Mouse (Mus musculus): ENCODE results near the gene Rps6kb2.

The Rps6kb2 gene

DNA sequence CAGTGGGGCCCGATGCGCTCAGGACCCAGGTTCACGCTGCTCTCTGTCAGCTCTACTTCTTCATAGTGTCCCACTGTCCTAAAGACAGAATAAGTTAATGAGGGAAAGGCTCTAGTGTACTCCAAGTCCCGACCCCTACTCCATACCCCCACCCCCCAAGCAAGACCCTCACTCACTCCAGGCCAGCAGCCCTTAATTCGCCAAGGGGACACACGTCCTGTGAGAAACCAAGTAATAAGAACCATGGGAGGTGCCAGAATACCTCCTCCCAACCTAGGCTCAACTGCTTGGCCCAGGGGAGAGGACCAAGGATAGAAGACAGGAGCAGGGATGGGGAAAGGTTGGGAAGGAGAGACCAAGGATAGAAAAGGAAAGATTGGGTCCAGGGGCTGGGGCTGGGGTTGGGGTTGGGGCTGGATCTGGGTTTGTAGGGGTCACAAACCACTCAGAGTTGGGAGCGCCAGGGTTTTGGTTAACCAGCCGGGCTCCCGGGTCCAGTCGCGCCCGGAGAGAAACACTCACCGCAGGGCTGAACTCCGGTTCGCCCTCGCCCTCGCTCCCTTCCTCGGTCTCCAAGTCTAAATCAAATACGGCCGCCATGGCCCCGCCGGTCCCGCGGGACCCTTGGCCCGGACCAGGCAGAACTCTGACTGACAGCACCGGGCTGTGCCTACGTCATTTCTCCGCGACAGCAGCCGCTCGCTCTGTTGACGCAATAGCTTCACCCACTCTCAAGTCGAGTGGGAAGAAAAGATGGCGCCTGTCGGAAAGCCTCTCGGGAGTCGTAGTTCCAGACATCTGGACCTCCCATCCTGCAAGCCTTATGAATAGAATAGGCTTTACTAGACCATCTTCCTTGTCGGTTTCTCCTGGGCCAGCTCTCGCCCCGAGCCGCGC lies at the start of gene Rps6kb2:
TSS of gene Rps6kb2 (minus strand) at position 709 of the 897 bp plus-strand sequence.
- peak; percentile 99 for DNase-seq

DNA sequence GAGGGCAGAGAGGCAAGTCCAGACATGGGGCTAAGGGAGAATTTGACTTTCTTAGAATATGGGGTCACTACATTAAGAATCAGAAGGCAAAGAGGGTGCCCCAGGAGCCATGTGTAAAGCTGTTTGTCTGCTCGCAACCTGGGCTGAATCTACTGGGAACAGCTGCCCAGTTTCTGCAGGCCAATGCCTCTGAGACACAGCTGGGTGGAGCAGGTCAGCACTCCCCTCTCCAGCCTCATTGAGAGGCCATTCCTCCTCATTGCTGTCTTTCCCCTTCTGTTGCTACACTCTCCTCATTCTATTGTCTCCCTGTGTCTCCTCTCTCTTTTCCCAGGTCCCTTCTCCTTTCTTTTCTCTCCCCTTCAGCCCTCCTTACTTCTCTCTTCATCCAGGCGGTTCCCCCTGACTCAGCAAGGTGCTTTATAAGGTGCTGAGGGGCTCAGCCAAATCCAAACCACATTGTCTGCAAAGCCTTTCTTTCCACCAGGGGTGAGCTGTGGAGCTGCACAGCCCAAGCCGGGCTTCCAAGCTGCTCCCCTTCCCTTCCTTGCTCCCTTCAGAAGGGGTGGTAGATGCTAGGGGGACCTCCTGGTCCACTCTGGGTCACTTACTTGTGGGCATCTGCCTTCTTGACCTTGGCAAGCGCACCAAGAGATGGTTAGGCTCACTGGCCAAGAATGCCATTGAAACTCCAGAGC lies 48.9 kb upstream of the Rps6kb2 start:
- no peak for DNase-seq

DNA sequence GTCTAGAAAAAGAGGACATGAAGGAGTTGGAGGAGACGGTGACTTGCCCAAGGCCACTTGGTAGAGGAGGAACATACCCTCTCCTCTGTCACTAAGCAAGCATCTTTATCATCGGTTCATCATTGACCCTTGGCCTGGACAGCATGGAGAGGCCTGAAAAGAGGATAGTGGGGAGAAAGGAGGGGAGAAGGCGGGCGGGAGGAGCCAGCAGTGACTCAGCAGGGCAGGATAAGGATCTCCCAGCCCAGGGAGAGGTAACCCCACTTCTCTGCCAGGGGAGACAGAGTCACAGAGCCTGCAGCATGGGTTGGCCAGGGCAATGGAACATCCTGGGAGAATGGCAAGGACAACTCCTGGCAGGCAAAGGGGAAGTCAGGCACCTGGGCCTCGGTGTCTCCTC lies 45.4 kb upstream of the Rps6kb2 start:
- DNase-seq: no peak

DNA sequence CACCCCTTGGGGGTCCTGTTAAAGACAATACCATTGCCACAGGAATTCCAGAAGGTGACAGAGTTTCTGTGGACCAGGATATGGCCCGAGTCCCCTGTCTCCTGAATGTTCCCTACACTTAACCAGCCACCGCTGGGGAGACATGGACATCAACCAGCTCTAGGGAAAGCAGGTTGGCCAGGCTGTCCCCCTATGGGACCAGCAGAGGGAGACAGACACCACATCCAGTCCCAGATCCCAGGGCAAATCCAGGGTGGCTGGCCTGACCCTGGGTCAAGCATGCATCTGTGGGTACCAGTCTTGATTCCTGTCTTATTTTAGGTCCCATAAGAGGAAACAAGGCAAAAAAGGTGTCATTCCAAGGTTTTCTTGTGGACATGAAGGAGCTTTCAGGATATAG lies 43.8 kb upstream of the Rps6kb2 start:
- DNase-seq: peak; percentile 85

DNA sequence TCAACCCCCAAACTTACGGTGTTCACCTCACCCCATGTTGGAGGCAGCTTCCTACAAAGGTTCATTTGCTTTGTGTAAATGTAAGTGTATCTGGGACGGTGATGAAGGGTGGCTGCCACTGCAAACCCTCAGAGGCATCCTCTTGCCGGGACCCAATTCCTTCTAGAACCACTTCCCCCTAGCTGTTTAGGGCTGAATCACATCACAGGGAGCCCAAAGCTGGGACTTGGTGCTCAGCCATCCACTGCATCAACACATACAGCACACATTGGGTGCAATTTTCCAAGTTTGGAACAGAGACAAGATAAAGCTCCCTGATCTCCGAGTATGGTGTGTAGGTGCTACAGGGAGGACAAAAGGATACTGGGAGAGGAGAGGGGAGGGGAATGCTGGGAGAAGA lies 41.7 kb upstream of the Rps6kb2 start:
- no peak for DNase-seq

DNA sequence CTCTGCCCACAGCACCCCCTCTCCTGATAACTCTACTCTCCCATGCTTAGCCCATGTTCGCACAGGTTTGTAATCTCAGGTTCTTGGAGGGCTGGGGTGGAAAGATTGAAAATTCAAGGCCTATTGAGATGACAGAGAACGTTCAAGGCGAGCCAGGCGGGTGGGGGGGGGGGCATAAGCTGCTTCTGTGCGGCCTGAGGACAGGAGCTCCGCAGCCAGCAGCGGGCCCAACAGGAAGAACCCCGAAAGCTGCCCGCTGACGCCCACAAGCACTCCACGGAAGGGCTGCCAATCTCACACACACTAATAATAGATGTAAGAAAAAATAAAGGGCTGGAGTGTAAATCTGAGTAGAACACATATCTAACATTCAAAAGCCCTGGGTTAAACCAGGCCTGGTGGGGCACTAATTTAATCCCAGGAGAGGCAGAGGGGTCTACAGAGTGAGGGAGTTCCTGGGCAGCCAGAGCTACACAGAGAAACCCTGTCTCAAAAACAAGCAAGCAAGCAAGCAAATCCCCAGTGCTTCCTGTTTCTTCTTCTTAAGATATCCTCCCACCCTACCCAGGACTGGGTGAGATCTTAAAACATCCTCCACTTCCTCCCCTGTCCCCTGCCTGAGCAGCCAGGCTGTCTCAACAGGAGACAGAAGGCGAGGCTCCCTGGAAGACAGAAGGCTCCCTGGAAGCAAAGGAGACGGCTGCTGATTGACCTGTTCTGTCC lies 40.6 kb upstream of the Rps6kb2 start:
- DNase-seq: no peak

DNA sequence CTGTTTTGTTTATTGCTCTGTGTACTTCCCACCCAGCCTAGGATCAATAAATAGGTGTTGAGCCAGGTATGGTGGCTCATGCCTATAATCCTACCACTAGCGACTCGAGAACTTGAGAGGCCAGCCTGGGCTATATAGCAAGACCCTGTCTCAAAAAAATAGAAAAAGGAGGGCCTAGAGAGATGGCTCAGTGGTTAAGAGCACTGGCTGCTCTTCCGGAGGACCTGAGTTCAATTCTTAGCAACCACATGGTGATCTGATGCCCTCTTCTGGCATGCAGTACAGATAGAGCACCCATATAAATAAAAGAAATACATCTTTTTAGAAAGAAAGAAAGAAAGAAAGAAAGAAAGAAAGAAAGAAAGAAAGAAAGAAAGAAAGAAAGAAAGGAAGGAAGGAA lies 40.0 kb upstream of the Rps6kb2 start:
- DNase-seq: no peak

DNA sequence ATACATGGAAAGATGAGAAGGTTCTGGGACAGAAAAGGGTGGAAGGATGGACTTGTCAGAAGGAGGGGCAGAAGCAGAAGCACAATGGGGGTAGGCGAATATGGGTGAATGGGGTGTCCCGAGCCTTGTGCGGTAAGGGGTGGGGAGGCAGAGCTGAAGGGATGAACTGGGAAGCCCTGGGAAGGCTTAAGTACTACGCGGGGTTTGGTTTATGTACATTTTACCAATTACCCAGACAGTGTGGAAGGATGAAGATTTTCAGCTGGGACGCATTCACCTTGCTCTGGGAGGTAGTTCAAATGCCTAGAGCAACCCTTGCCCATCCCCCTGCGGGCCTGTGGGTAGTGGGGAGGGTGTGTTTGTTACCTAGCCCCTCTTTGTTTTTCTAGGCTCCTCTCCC lies 39.0 kb upstream of the Rps6kb2 start:
- DNase-seq: no peak

DNA sequence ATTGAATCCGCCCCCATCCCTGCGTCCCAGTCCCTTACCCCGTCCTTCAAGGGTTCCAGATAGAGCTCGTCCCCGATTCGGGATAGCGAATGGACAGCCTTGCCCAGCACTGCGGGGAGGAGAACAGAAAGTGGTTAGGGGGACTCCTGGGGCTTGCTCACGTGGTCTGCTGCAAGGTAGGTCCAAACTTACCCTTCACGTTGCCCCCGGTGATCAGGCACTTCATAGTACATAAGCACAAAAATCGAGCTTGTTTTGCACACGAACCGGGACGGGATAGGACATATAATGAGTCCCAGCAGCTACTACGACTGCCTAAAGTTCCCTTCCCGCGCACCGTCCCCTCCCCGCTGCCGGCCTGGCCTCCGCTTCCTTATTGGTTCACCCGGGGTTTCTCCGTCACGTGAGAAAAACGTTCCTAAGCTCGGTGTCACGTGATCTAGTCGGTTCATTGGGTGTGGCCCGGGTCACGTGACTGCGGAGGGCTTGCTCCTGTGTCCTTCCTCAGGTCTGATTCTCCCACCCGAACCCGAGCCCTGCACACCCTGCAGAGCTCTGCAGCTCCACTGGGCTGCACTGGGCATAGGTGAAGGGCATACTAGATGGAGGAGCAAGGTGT lies 38.2 kb upstream of the Rps6kb2 start, which contains the start of gene Rad9a:
TSS of gene Rad9a (minus strand) at position 372 of the 619 bp plus-strand sequence.
- DNase-seq: peak; percentile 98

DNA sequence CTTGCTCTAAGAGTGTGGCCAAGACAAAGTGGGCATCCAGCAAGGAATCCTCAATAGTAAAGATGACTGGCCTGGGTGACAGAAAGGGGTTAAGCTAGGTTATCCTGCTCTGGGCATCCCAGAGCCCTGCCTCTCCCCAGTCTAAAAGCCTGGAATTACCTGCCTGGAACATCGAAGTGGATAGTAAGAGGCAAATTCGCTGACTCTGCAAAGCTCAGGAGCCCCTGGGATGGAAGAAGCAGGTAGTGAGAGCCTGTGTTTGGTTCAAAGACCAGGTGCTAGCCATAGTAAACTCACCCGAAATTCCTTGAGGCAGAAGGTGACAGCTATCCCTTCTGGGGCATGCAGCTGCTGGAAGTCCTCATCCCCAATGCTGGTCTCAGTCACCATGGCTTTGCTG lies 34.0 kb upstream of the Rps6kb2 start:
- no peak for DNase-seq

DNA sequence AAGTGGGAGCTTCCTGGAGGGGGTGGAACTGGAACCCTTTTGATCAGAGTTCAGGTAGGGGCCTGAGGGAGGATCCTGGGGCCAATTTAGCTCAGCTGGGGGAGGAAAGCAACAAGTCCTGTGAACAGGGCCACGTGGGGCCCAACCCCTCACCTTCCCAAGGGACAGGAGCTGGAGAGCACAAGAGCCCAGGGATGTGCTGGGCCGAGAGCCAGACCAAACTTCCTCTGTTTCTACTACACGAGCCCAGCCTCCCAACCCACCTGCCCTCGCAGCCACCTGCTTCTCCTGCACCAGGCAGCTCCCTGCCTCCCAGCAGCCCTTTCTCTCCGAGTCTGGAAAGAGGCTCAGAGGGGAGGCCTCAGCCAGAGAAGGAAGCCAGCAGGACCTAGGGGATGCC lies 33.4 kb upstream of the Rps6kb2 start:
- DNase-seq: peak; percentile 54

DNA sequence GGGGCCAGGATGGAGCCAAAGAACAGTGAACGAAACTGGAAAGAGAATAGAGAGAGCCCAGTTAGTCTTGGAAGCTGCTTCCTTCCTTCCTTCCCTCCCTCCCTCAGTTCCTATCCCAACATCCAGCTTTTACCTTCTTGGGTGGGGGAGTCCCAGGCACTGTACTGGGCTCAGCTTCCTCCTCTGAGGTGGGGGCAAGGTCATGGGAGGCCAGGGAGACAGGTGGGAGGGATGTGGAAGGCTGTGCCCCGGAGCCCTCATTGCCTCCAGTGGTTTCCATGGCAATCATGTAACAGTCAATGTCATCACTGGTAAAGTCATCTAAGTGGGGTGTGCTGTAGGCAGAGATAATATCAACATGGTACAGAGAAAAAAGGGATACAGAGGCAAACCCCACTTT lies 32.9 kb upstream of the Rps6kb2 start:
- no peak for DNase-seq

DNA sequence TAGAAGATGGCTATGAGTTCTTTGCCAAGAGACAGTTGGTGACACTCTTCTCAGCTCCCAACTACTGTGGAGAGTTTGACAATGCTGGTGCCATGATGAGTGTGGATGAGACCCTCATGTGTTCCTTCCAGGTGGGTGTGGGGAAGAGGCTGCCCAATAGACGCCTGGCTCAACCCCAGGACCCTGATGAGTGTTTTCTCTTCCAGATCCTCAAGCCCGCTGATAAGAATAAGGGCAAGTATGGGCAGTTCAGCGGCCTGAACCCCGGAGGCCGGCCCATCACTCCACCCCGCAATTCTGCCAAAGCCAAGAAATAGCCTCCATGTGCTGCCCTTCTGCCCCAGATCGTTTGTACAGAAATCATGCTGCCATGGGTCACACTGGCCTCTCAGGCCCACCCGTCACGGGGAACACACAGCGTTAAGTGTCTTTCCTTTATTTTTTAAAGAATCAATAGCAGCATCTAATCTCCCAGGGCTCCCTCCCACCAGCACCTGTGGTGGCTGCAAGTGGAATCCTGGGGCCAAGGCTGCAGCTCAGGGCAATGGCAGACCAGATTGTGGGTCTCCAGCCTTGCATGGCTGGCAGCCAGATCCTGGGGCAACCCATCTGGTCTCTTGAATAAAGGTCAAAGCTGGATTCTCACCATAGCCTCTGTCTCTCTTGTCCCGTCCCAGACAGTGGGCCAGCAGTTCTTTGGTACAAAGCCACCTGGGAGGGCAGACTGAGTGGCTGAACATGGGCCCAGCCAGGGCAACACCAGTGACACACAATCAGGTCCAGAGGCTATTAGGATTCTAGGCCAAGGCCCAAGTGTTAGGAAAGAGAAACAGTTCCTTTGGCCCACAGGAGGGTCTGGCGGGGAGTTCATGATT lies 31.9 kb upstream of the Rps6kb2 start:
- DNase-seq: peak; percentile 35

DNA sequence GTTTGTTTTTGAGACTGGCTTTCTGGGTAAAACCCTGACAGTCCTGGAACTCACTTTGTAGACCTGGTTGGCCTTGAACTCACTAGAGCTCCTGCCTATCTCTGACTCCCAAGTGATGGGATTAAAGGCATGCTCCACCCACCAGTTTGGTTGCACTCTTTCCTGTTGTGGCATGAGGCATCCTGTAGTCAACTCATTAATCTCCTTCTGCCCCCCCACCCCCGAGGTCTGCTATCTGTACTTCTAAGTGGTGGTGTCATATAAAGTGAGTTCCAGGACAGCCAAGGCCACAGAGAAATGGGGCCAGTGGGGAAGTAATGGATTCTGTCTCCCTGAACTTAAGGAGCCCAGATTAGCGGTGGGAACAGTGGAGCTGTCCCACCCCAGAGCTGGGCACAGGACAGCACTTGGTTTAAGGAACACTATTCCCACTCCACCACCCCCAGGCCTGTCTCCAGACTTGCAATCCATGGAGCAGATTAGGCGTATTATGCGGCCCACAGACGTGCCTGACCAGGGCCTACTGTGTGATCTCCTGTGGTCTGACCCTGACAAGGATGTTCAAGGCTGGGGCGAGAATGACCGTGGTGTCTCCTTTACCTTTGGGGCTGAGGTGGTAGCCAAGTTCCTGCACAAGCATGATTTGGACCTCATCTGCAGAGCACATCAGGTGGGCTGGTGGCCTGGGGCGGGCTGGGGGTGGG lies 31.0 kb upstream of the Rps6kb2 start:
- no peak for DNase-seq

DNA sequence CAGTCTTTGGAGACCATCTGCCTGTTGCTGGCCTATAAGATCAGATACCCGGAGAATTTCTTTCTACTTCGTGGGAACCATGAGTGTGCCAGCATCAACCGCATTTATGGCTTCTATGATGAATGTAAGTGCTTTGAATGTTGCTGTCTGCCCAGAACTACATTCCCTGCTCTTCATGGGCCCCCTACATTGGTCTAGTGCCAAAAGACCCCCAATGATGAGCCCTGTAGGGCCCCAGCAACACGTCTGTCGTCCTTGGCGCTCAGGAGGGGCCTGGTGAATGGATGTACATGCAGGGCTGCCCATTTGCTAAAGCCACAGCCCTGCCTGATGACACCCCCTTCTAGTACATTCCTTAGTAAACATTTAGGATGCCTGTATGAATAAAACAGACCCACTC lies 30.0 kb upstream of the Rps6kb2 start:
- no peak for DNase-seq

DNA sequence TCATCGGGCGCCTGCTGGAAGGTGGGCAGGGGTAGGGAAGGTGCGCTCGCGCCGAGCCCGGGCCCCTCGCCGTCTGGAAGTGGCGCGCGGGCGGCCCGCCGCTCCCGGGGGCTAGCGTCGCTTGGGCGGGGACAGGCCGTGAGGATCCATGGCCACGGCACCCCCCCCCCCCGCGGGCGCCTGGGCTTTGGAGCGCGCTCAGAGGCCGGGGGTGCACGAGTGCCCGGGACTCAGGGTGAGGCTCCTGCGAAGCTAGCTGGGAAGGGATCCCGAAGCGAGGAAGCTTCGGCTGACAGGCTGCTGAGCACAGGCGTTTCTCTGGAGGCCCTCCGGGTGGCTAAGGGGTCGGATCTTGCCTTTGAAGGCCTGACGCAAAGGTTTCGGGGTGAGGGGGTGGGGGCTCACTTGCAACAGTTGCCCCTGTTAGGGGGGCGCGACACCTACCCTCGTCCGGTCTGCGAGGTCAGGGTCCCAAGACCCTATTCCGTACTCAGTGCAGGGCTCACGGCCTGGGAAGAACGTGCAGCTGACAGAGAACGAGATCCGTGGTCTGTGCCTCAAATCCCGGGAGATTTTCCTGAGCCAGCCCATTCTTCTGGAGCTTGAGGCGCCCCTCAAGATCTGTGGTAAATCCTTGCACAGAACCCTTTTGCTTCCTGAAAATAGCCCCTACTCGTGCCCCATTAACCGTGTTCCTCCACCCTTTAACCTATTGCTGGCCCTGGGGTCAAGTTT lies 29.3 kb upstream of the Rps6kb2 start:
- DNase-seq: peak; percentile 55

DNA sequence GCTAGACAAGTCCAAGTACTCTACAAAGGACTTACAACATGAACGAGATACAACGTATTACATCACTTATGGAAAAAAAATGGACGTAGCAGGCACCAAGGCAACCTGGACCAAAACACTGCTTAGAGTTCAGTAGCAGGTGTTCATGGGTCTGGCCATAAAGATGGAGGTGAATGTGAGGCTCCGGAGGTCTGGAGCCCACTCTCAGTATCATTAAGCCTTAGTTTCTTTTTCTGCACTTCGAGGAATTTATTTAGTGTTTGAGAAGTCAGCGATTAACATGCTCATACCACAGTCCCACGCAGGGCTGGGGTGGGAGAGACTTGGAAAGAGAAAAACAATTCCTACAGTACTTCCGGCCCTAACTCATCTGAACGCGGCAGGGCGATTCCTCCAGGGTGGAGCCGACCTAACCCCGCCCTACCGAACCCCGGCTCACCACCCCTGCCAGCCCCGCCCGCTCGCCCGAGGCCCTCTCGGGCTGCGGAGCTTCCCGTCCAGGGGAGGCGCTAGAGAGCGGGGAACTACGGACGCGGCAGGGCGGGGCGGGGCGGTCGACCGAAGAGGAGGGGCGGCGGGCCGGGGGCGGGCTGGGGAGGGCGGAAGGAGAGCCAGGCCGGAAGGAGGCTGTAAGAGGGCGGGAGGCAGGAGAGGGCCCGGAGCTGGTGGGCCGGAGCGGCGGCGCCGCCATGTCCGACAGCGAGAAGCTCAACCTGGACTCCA lies 28.5 kb upstream of the Rps6kb2 start, which contains the start of gene Ppp1ca:
TSS of gene Ppp1ca (plus strand) at position 538 of the 723 bp plus-strand sequence.
- DNase-seq: peak; percentile 99

DNA sequence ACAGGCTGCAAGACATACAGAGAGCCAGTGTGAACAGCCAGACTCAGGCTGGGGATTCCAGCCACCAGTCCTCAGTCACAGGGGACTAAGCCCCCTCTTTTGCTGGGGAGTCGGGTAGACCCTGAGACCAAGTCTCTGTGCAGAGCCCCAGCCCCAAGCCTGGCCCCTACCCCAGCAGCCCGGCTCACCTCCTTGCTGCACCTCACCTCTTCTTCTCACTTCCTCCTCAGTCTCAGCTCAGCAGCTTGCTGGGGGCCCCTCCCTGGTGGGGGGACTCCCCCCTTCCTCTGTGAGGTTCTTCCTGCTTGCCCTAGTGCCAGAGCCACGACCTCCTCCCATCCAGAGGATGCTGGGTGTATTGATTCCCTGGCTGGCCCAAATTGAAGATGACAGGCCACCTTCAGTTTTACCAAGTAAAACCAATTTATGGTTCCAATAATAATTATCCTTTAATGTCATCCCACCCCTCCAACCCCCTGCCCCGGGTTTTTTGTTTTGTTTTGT lies 27.7 kb upstream of the Rps6kb2 start, which contains the start of gene Tbc1d10c:
TSS of gene Tbc1d10c (minus strand) at position 454 of the 504 bp plus-strand sequence.
- DNase-seq: peak; percentile 59

DNA sequence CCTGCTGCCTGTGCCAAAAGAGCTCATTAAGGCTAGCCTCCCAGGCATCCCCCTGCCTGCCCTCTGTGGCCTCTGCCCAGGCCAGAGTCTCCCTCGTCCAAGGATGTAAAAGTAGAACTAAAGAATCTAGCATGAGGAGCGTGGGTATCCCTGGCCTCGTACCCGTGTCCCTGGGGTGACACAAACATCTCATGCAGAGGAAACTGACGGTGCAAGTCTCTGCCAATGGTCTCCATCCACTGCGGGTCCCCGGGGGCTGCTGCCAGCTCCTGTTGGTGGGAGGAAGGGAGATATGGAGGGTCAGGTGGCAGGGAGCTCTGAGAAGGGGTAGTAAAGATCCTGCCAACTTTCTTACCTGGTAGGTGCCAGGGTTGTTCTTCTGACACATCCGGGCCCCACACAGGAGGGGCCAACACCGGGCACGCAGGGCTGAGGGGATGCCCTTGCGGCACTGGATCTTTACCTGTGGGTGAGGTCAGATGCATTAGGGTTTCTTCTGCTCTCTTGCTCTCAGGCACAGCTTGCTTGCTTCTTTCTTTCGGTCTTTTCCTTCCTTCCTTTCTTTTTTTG lies 26.0 kb upstream of the Rps6kb2 start:
- no peak for DNase-seq
